8 mouse cellular contexts compared by ENCODE assay signal in the genomic region with DNA sequence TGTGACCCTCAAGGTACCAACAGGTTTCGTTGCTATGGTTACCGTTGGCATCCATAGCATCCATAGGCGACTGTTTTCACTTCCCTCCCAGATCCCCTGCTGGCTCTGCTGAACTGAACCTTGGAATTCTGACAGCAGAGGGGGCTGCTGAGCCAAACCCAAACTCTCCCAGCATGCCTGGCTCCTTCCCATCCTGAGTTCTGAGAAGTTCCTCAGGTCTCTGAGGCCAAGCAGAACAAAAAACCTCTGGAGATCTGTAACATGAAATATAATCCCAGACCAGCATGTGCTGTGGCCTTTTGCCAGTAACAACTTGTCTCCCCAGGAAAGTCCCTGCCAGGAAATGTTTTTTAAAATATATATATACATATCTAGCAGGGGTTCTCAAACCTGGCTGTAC. TPM values are rescaled to one million over a fixed set of nuclear protein-coding genes. Genes with fewer than 3 reads are reported as not detected.
DNase-seq lines count a peak whose midpoint lies in the region; ATAC-seq and TF ChIP-seq lines count a peak whose summit lies in the region.

No protein-coding gene starts in this region.

- TF ChIP-seq CTCF in bone marrow, adult 2 months (IDR thresholded peaks at IDR 0.05; ENCODE audit: control insufficient read depth, insufficient read depth, low read length) = peak; percentile 81
- peak; percentile 56; the same call in 1 of the 2 replicates for TF ChIP-seq CTCF in testis, adult 2 months (IDR thresholded peaks at IDR 0.05; ENCODE audit: control insufficient read depth, insufficient read depth, insufficient replicate concordance, low read depth, low read length)

- TF ChIP-seq POLR2A in bone marrow, adult 2 months (IDR thresholded peaks at IDR 0.05; ENCODE audit: borderline replicate concordance, control insufficient read depth, low read depth, low read length) = no peak
- TF ChIP-seq POLR2A in testis, adult 2 months (IDR thresholded peaks at IDR 0.05; ENCODE audit: control insufficient read depth, low read depth, low read length) = no peak

- no peak for ATAC-seq in cerebellum, adult (ENCODE audit: insufficient number of reproducible peaks, low FRiP score, low TSS enrichment)
- ATAC-seq in monocyte, adult 5-6 weeks (replicated peaks; ENCODE audit: insufficient number of reproducible peaks, low FRiP score, low TSS enrichment, poor library complexity, severe bottlenecking) = peak; percentile 73

- H3K4me1 ChIP-seq in bone marrow, adult 2 months (ENCODE audit: control insufficient read depth, insufficient read depth, low read length) = peaks cover 1% of the 10 kb centered on the region
- H3K4me1 ChIP-seq in testis, adult 2 months (ENCODE audit: control insufficient read depth, insufficient read depth, low read length) = peaks cover 6% of the 10 kb centered on the region

- WGBS in bone marrow, adult 2 months = 6% methylated on average over 3 of the region's 3 CpGs

- peak overlapping the region; percentile 10; the same call in 1 of the 2 replicates for H3K27ac ChIP-seq in bone marrow, adult 2 months (ENCODE audit: control insufficient read depth, insufficient read depth, low read depth, low read length, poor library complexity)
- no peak overlapping the region for H3K27ac ChIP-seq in testis, adult 2 months (ENCODE audit: control insufficient read depth, insufficient read depth, low read depth, low read length)

- H3K27me3 ChIP-seq in testis, adult 2 months (ENCODE audit: control insufficient read depth, insufficient read depth, low read length) = no peaks in the 10 kb centered on the region

- DNase-seq in cerebellum, postnatal 10 days = peak; percentile 59 to 68
- peak; percentile 44 to 56 for DNase-seq in frontal cortex, postnatal 36 days (ENCODE audit: low spot score in 2 of 2)
- DNase-seq in kidney, adult 11 months = peak; percentile 72
- peak; percentile 45 for DNase-seq in left cerebral cortex, postnatal 4 days

- no peak overlapping the region for H3K4me3 ChIP-seq in bone marrow, adult 2 months (replicated peaks; ENCODE audit: control insufficient read depth, low read depth, low read length)
- no peak overlapping the region for H3K4me3 ChIP-seq in testis, adult 2 months (ENCODE audit: control insufficient read depth, low read depth, low read length)

- no peaks in the 10 kb centered on the region for H3K36me3 ChIP-seq in testis, adult 2 months (ENCODE audit: control insufficient read depth, insufficient read depth, low read length)

- intact Hi-C loops in left cerebral cortex, postnatal 4 days (cut with DNase I) = no loop called here

RNA-seq across cellular contexts. Expression of gene Clint1, which starts 56.1 kb away (rescaled TPM):
- 23.7 and 25.6 TPM in 2 replicates for polyA plus RNA-seq in bone marrow, adult 2 months (2011; ENCODE audit: insufficient read depth, insufficient read length, low replicate concordance, missing spikeins)
- 10 to 100 TPM; 41.0 to 42.3 TPM for total RNA-seq in left cerebral cortex, postnatal 4 days (2021)
- total RNA-seq in monocyte, adult 5-6 weeks (2017) = 148 to 190 TPM (median 173 TPM) in 3 replicates
- 45.6 and 46.6 TPM in 2 replicates for polyA plus RNA-seq in testis, adult 2 months (2012; rRNA removed)
